Mouse (Mus musculus) brain, embryonic 14.5 days (tissue): ENCODE measurements around the gene Reln.

Experiments used
- CTCF ChIP-seq: fragments of 200-500 bp; IDR thresholded peaks from 2 replicates; pipeline ENCODE4 v1.5.1; 2012; ENCODE audit warnings: inconsistent platforms, mild to moderate bottlenecking, moderate library complexity, borderline replicate concordance; ENCODE audit not compliant: insufficient read depth, insufficient read length; ENCODE audit errors: extremely low read depth
- POLR2A ChIP-seq: fragments of 200-500 bp; IDR thresholded peaks from 2 replicates; pipeline ENCODE4 v1.6.1; 2012; ENCODE audit warnings: mild to moderate bottlenecking, inconsistent platforms, borderline replicate concordance; ENCODE audit not compliant: poor library complexity, insufficient read depth, insufficient read length, severe bottlenecking; ENCODE audit errors: extremely low read depth

GRCm38 (mm10) chr5:21900891-21901290, 443.6 kb downstream of the Reln start:
- TF ChIP-seq CTCF = no peak
- no peak for TF ChIP-seq POLR2A
